Mouse (Mus musculus): ENCODE results near the gene Adgrg6. TPM values are rescaled to one million over a fixed set of nuclear protein-coding genes. Genes with fewer than 3 reads are reported as not detected.

The Adgrg6 gene
- 1.1 and 1.6 TPM in 2 replicates for polyA plus RNA-seq (2014; fragmentation: Nextera tagmentation; extraction: Ambion mirVana)

GRCm38 (mm10) chr10:14544941-14545717, at the start of gene Adgrg6:
Adgrg6 (minus strand) TSS chr10:14545659.
- Histone ChIP-seq H3K27me3 (ENCODE audit: control insufficient read depth, insufficient read depth, low read length) (peaks cover 11% of the 10 kb centered on the region), H3K27ac (replicated peaks; ENCODE audit: low read depth, low read length) (no peak within 1 kb of the TSS), H3K36me3 (ENCODE audit: control insufficient read depth, insufficient read depth, low read length) (no peaks in the 10 kb centered on the region), H3K4me2 (ENCODE audit: low read depth, severe bottlenecking) (peak within 1 kb of the TSS; percentile 98), H3K9me3 (ENCODE audit: control insufficient read depth, low read length) (no peaks in the 10 kb centered on the region), H3K9ac (ENCODE audit: low read length) (peak within 1 kb of the TSS; percentile 22), H3K4me3 (ENCODE audit: low read depth, low read length) (peak within 1 kb of the TSS; percentile 72), H3K4me1 (ENCODE audit: control insufficient read depth, insufficient read depth, low read length) (no peaks in the 10 kb centered on the region)
- under 1% methylated on average over 77 of the region's 81 CpGs for WGBS
- ATAC-seq (ENCODE audit: insufficient number of reproducible peaks, low FRiP score, low TSS enrichment, low read depth) (peak; percentile 68; the same call in 1 of the 2 replicates), DNase-seq (ENCODE audit: low spot score) (peak; percentile 67)

GRCm38 (mm10) chr10:14592215-14592614, 46.8 kb upstream of the Adgrg6 start:
- no peak overlapping the region for H3K27ac ChIP-seq (replicated peaks; ENCODE audit: low read depth, low read length)
- H3K4me2 ChIP-seq (ENCODE audit: low read depth, severe bottlenecking), result no peak overlapping the region
- no peaks in the 10 kb centered on the region for H3K36me3 ChIP-seq (ENCODE audit: control insufficient read depth, insufficient read depth, low read length)
- no peak for DNase-seq (ENCODE audit: low spot score)
- ATAC-seq (ENCODE audit: insufficient number of reproducible peaks, low FRiP score, low TSS enrichment, low read depth), result no peak
- no peaks in the 10 kb centered on the region for H3K4me1 ChIP-seq (ENCODE audit: control insufficient read depth, insufficient read depth, low read length)
- WGBS, result 93% methylated on average over 1 of the region's 1 CpGs
- H3K4me3 ChIP-seq (ENCODE audit: low read depth, low read length), result no peak overlapping the region
- H3K27me3 ChIP-seq (ENCODE audit: control insufficient read depth, insufficient read depth, low read length), result no peaks in the 10 kb centered on the region
- H3K9ac ChIP-seq (ENCODE audit: low read length), result no peak overlapping the region
- no peaks in the 10 kb centered on the region for H3K9me3 ChIP-seq (ENCODE audit: control insufficient read depth, low read length)

- Histone ChIP-seq H3K9ac (ENCODE audit: low read length) (no peak overlapping the region), H3K36me3 (ENCODE audit: control insufficient read depth, insufficient read depth, low read length) (no peaks in the 10 kb centered on the region), H3K27ac (replicated peaks; ENCODE audit: low read depth, low read length) (no peak overlapping the region), H3K4me1 (ENCODE audit: control insufficient read depth, insufficient read depth, low read length) (no peaks in the 10 kb centered on the region), H3K4me3 (ENCODE audit: low read depth, low read length) (no peak overlapping the region), H3K27me3 (ENCODE audit: control insufficient read depth, insufficient read depth, low read length) (no peaks in the 10 kb centered on the region), H3K4me2 (ENCODE audit: low read depth, severe bottlenecking) (no peak overlapping the region), H3K9me3 (ENCODE audit: control insufficient read depth, low read length) (no peaks in the 10 kb centered on the region)
- DNase-seq (ENCODE audit: low spot score), result no peak
- WGBS, result 90% methylated on average over 2 of the region's 2 CpGs
- ATAC-seq (ENCODE audit: insufficient number of reproducible peaks, low FRiP score, low TSS enrichment, low read depth), result no peak
Observed at GRCm38 (mm10) chr10:14590816-14591215, 45.4 kb upstream of the Adgrg6 start.

GRCm38 (mm10) chr10:14589667-14590066, 44.2 kb upstream of the Adgrg6 start:
- H3K9ac ChIP-seq (ENCODE audit: low read length), result no peak overlapping the region
- WGBS, result 89% methylated on average over 6 of the region's 6 CpGs
- ATAC-seq (ENCODE audit: insufficient number of reproducible peaks, low FRiP score, low TSS enrichment, low read depth), result no peak
- no peak overlapping the region for H3K4me3 ChIP-seq (ENCODE audit: low read depth, low read length)
- no peak for DNase-seq (ENCODE audit: low spot score)
- H3K27me3 ChIP-seq (ENCODE audit: control insufficient read depth, insufficient read depth, low read length), result no peaks in the 10 kb centered on the region
- no peak overlapping the region for H3K4me2 ChIP-seq (ENCODE audit: low read depth, severe bottlenecking)
- H3K4me1 ChIP-seq (ENCODE audit: control insufficient read depth, insufficient read depth, low read length), result no peaks in the 10 kb centered on the region
- no peaks in the 10 kb centered on the region for H3K9me3 ChIP-seq (ENCODE audit: control insufficient read depth, low read length)
- no peaks in the 10 kb centered on the region for H3K36me3 ChIP-seq (ENCODE audit: control insufficient read depth, insufficient read depth, low read length)
- no peak overlapping the region for H3K27ac ChIP-seq (replicated peaks; ENCODE audit: low read depth, low read length)

GRCm38 (mm10) chr10:14583496-14583895, 38.0 kb upstream of the Adgrg6 start:
- no peak overlapping the region for H3K4me2 ChIP-seq (ENCODE audit: low read depth, severe bottlenecking)
- H3K4me1 ChIP-seq (ENCODE audit: control insufficient read depth, insufficient read depth, low read length), result no peaks in the 10 kb centered on the region
- DNase-seq (ENCODE audit: low spot score) (no peak), ATAC-seq (ENCODE audit: insufficient number of reproducible peaks, low FRiP score, low TSS enrichment, low read depth) (no peak)
- H3K9me3 ChIP-seq (ENCODE audit: control insufficient read depth, low read length), result no peaks in the 10 kb centered on the region
- no peak overlapping the region for H3K27ac ChIP-seq (replicated peaks; ENCODE audit: low read depth, low read length)
- H3K9ac ChIP-seq (ENCODE audit: low read length), result no peak overlapping the region
- WGBS, result 96% methylated on average over 1 of the region's 1 CpGs
- no peaks in the 10 kb centered on the region for H3K27me3 ChIP-seq (ENCODE audit: control insufficient read depth, insufficient read depth, low read length)
- no peak overlapping the region for H3K4me3 ChIP-seq (ENCODE audit: low read depth, low read length)
- no peaks in the 10 kb centered on the region for H3K36me3 ChIP-seq (ENCODE audit: control insufficient read depth, insufficient read depth, low read length)

- no peak for DNase-seq (ENCODE audit: low spot score)
- ATAC-seq (ENCODE audit: insufficient number of reproducible peaks, low FRiP score, low TSS enrichment, low read depth), result no peak
- Histone ChIP-seq H3K9me3 (ENCODE audit: control insufficient read depth, low read length) (no peaks in the 10 kb centered on the region), H3K36me3 (ENCODE audit: control insufficient read depth, insufficient read depth, low read length) (no peaks in the 10 kb centered on the region), H3K4me2 (ENCODE audit: low read depth, severe bottlenecking) (no peak overlapping the region), H3K27me3 (ENCODE audit: control insufficient read depth, insufficient read depth, low read length) (no peaks in the 10 kb centered on the region), H3K9ac (ENCODE audit: low read length) (no peak overlapping the region), H3K4me3 (ENCODE audit: low read depth, low read length) (no peak overlapping the region), H3K4me1 (ENCODE audit: control insufficient read depth, insufficient read depth, low read length) (no peaks in the 10 kb centered on the region), H3K27ac (replicated peaks; ENCODE audit: low read depth, low read length) (no peak overlapping the region)
- WGBS, result 78% methylated on average over 4 of the region's 4 CpGs
Observed at GRCm38 (mm10) chr10:14574255-14574654, 28.8 kb upstream of the Adgrg6 start.

GRCm38 (mm10) chr10:14571143-14571542, 25.7 kb upstream of the Adgrg6 start:
- Histone ChIP-seq H3K4me3 (ENCODE audit: low read depth, low read length) (no peak overlapping the region), H3K27me3 (ENCODE audit: control insufficient read depth, insufficient read depth, low read length) (no peaks in the 10 kb centered on the region), H3K4me2 (ENCODE audit: low read depth, severe bottlenecking) (no peak overlapping the region), H3K9me3 (ENCODE audit: control insufficient read depth, low read length) (no peaks in the 10 kb centered on the region), H3K36me3 (ENCODE audit: control insufficient read depth, insufficient read depth, low read length) (no peaks in the 10 kb centered on the region), H3K27ac (replicated peaks; ENCODE audit: low read depth, low read length) (no peak overlapping the region), H3K9ac (ENCODE audit: low read length) (no peak overlapping the region), H3K4me1 (ENCODE audit: control insufficient read depth, insufficient read depth, low read length) (no peaks in the 10 kb centered on the region)
- no peak for ATAC-seq (ENCODE audit: insufficient number of reproducible peaks, low FRiP score, low TSS enrichment, low read depth)
- DNase-seq (ENCODE audit: low spot score), result no peak

GRCm38 (mm10) chr10:14570616-14571015, 25.2 kb upstream of the Adgrg6 start:
- no peak overlapping the region for H3K4me3 ChIP-seq (ENCODE audit: low read depth, low read length)
- H3K36me3 ChIP-seq (ENCODE audit: control insufficient read depth, insufficient read depth, low read length), result no peaks in the 10 kb centered on the region
- no peaks in the 10 kb centered on the region for H3K9me3 ChIP-seq (ENCODE audit: control insufficient read depth, low read length)
- no peaks in the 10 kb centered on the region for H3K27me3 ChIP-seq (ENCODE audit: control insufficient read depth, insufficient read depth, low read length)
- H3K4me2 ChIP-seq (ENCODE audit: low read depth, severe bottlenecking), result no peak overlapping the region
- H3K9ac ChIP-seq (ENCODE audit: low read length), result no peak overlapping the region
- H3K4me1 ChIP-seq (ENCODE audit: control insufficient read depth, insufficient read depth, low read length), result no peaks in the 10 kb centered on the region
- ATAC-seq (ENCODE audit: insufficient number of reproducible peaks, low FRiP score, low TSS enrichment, low read depth) (no peak), DNase-seq (ENCODE audit: low spot score) (peak; percentile 25)
- WGBS, result 17% methylated on average over 2 of the region's 2 CpGs
- H3K27ac ChIP-seq (replicated peaks; ENCODE audit: low read depth, low read length), result no peak overlapping the region

Measured in limb, embryonic 11.5 days (tissue).